Mouse (Mus musculus) bone marrow, adult 2 months (tissue): ENCODE measurements around the gene Prkd1.

Source experiments
- CTCF ChIP-seq: fragments of 200-500 bp; IDR thresholded peaks from 2 replicates; pipeline ENCODE4 v1.5.1; 2011; ENCODE audit warnings: low read length, control low read depth; ENCODE audit not compliant: control insufficient read depth, insufficient read depth
- POLR2A ChIP-seq: fragments of 200-500 bp; IDR thresholded peaks from 2 replicates; pipeline ENCODE4 v1.6.1; 2011; ENCODE audit warnings: low read depth, mild to moderate bottlenecking, control low read depth, low read length, borderline replicate concordance; ENCODE audit not compliant: control insufficient read depth

DNA sequence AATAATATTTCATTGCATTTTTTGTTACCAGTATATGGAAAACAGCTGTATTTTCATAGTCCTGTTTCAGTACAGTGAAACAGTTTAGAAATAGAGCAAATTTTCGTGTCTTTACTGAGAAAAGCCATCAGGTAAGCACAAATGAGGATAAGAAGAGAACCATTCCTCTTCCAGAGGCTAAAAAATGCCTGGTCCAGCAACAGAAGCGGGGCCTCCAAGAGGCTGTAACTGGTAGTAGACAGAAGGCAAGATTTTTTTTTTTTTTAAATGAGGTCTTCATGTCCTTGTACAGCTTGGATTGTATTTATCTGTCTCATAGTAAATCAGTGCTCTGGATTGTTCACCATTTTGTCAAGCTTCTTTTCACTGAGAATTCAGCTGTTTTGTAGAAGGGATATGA lies 352.8 kb downstream of the Prkd1 start:
- TF ChIP-seq POLR2A (no peak), CTCF (no peak)
